Mouse (Mus musculus): ENCODE measurements around the gene Adamtsl4.

The Adamtsl4 gene

DNA sequence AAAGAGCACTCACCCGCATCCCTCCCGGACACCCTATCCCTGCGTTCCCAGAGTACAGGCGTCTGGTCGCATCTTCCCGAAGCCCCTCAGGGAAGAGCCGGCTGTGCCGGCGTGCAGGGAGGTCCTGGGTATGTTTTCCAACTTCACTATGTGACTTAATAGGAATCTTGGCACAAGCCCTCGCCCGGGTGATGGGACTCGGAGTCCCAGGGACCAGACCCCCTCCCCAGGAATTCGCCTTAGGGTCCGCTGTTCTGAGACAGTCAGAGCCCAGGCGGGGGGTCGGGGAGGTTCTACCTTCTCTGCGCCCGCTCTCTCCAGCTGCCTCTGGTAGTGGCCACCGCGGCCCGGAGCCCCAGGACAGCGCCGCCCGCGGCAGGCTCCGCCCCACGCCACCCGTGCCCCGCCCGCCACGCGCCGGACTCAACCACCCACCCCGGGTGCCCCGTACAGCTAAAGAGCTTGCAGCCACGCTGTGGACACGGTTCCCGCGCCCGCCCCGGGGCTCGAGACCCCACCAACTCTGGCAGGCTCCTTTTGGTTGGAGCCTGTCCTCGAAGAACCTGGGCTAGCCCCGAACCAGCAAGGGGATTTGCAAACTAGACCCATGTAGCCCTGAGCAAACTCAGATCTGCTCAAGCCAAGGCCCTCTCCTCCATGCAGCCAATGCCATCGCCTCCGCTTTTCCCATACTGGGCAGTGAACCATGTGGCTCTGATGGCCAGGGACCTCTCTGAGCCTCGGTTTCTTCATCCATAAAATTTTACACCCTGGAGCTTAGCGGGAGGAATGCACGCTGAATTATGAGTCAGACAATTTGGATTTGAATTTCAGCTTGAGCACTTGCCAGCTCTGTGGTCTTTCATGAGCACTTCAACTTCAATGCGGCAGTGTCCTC is at the start of gene Adamtsl4:
Gene Adamtsl4, minus strand, starts transcription at position 394 of the 898 bp plus-strand sequence.
- ATAC-seq (ENCODE audit: low TSS enrichment): peak; percentile 77

DNA sequence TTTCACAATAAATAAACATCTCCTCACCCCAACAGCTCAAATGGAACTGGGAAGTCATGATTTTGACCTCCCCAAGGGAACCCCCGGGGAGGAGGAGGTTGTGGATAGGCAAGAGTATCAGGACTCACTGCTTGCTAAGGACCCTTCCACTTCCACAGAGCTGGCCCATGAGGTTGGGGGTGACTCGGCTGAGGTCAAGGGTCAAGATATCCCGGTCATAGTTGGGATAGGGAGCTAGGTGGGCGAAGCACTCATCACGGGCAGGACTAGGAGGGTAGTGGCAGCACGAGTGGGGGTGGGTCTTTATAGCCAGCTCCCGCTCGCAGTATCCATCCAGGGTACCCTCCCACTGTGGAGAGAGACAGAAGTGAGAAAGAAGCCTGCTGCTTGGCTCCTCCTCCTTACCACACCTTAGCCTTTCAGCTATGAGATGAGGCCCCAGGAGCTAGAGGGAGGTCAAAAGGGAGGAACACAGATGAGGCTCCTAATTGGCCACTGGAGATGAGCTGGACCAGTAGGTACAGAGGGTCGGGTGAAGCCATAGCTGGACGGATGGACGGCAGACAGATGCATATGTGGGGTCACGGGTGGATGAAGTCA is 47.5 kb upstream of the Adamtsl4 start:
- ATAC-seq (ENCODE audit: low TSS enrichment): no peak

DNA sequence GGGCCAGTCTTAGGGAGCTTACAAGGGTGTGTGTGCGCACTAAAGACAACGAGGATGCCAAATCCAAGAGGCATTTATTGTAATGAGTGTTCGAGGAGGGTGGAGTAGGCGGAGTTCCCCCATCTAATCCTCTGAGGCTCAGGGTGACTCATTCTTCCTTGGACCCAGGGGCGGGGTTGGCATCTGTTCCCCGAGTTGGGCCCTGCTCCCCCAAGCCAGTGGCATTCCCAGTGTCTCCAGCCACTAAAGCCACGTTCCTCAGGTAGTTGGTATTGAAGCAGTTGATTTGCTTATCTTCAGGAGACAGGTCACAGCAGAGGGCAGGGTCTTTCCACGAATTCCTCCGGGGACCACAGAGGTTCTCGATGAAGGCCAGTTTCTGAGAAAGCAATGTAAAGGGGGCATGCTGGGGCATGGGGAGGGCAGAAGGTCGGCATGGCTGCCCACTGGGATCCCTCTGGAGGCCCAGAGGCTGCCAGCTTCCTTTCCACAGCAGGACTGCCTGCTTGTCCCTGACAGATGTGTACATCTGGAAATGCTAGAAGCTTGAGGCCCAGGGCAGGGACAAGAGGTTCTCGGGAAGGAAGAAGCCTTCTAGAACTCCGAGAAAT is 46.5 kb upstream of the Adamtsl4 start:
- ATAC-seq (ENCODE audit: low TSS enrichment): no peak

DNA sequence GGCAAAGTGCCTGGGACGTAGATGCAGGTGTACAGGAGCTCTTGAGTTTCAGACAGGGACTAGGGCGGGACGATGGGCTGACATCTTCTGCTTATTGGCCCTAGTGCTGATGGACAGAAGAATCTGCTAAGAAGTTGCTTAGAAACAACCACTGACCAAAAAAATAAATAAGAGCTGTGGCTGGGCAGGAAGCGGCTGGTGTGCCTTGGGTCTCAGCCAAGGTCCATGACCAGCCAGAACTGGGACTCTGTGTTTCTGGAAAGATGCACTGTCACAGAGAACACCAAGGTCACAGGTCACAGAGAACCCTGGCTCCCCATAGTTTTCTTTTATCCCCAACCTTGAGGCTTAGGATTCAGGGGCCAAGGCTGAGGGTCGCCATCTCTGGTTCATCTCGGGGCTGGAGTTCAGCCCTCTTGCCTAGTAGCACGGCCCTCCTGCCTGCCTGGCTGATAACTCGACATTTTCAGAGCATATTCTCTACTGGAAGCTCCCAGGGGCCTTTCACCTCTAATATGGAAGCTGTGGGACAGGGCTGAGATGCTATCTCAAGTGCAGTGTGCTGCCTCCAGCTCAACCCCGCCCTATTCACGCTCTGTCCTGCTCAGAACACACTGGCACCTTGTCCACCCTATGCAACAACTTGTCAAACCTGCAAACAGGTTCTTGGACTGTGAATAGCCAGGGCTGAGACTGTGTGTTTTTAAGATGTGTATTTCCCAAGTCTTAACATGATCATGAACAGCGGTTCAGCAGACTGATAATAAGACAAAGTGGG is 45.2 kb upstream of the Adamtsl4 start:
- ATAC-seq (ENCODE audit: low TSS enrichment): no peak

DNA sequence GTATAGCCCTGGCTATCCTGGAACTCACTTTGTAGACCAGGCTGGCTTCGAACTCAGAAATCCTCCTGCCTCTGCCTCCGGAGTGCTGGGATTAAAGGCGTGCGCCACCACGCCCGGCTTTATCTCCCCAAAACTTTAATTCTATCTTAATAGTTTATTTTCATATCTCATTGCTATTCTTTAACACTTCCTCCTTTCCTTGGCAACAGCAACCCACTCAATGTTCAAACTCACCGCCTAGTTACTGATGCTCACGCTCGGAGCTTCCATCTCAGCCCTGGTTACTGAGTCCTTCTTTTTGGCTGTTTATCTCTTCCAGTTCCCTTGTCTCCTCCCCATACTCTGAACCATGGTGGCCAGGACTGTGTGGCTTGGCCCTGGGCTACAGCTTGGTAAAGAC is 44.6 kb upstream of the Adamtsl4 start:
- ATAC-seq (ENCODE audit: low TSS enrichment): peak; percentile 75

DNA sequence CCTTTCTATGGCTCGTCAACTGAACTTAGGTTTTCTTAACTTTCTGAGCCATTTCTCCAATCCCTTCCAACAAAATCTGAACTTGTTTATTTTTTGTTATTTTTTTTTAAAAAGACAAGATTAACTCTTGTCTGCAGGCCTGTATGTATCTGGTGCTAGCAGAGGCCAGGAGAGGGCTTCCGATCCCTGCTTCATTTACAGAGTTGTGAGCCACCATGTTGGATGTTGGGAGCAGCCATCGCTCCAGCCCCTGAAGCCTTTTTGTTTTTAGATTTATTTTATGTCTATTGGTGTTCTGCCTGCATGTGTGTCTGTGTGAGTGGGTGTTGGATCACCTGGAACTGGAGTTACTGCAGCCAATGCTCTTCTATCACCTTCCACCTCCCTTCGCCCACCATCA is 44.1 kb upstream of the Adamtsl4 start:
- no peak for ATAC-seq (ENCODE audit: low TSS enrichment)

DNA sequence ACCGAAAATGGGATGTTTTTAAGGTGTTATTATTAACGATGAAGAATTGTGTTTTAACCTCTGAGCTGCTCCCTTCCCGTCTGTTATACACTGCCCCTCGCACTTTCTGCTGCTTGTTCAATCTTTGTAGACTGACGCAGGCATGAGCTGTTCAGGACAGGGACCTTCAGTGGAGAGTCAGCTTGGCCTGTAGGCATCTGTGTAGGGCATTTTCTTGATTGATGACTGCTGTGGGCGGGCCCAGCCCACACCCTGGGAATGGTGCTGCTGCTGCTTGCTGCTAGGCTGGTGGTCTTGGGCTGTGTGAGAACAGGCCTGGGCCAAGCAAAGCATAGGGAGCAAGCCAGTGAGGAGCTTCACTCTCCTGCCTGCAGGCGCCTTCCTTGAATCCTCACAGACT is 42.7 kb upstream of the Adamtsl4 start:
- no peak for ATAC-seq (ENCODE audit: low TSS enrichment)

DNA sequence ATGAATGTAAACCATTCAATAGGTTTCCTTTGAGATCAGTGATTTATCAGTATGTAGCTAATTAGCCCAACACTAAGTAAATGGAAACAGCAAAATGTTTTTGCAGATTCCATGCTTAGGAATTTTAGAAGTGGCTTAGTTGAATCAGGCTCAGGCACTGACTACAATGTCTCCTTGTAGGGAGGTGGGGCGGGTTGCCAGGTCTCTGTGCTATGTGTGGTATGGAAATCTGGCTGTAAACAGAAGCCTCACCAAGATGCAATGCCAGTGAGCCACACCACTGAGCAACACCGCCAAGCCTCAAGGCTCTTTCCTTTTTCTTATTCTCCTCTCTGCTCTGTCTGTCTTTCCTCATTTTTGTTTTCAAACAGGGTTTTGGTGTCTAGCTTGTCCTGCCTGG is 41.2 kb upstream of the Adamtsl4 start:
- ATAC-seq (ENCODE audit: low TSS enrichment): no peak

DNA sequence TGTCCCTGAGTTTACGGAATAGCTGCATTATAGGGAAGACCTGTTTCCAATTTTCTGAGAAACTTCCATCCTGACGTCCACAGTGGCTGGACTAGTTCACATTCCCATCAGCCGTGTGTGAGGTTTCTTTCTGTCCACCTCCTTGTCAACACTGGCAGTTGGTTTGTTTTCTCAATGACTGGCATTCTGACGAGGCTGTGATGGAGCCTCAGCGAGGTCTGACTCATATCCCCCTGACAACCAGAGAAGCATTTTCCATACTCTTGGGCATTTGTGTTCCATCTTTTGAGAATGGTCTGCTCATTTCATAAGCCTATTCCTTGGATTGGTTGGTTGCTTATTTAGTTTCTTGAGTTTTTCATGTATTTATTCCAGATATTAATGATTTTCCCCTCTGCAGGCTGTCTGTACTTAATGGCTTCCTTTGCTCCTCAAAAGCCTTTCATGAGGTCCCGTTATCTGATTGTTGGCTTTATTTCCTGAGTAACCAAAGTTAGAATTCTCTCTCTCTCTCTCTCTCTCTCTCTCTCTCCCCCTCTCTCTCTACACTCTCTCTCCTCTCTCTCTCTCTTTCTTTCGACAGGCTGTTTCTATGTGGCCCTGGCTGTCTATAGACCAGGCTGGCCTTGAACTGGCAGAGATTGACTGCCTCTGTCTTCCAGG is 39.1 kb upstream of the Adamtsl4 start:
- ATAC-seq (ENCODE audit: low TSS enrichment): no peak

DNA sequence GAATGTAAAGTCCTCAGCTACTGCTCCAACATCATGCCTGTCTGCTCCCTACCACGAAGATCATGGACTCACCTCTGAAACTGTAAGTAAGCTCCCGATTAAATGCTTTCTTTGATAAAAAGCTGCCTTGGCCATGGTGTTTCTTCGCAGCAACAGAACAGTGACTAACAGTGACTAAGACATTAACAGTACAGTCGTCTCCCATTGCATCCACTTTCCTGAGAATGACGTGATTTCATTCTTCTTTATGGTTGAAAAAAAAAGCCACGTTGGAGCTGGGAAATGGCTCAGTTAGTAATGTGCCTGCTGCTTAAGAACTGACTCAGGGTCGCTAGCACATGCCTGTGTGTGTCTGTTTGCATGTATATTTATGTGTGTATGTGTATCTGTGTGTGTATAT is 38.1 kb upstream of the Adamtsl4 start:
- ATAC-seq (ENCODE audit: low TSS enrichment): no peak

DNA sequence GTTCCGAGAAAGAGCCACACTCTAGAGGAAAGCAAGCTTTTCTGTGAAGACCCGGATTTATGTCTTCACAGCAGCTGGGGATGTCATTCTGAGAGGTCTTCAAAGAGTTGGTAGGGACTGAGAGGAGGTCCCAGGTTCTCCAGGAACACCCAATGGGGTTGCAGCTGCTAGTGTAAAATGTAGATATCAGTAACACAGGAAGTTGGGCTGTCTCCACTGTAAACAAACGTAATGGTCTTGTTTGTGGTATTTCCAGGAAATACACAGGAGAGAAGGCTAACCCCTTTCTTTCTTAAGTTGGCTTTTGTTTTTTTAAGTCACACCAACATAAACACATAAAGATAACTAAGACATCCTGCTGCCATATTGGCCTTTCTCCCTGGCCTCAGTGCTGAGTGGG is 34.7 kb upstream of the Adamtsl4 start:
- no peak for ATAC-seq (ENCODE audit: low TSS enrichment)

DNA sequence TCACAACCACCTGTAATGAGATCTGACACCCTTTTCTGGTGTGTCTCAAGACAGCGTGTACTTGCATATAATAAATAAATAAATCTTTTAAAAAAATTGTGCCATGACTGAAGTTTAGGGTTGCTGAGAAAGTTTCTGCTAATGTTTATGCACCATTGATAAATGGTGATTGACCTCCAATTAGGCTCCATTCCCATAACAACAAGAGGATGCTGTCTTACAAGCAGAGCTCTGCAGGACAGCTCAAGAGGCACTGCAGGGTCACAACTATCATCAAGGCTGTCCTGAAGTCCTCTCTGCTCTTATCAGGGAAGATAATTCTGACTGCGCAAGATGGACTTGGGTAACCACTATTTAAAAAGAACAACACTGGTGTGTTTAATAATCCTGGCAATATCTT is 30.4 kb upstream of the Adamtsl4 start:
- no peak for ATAC-seq (ENCODE audit: low TSS enrichment)

DNA sequence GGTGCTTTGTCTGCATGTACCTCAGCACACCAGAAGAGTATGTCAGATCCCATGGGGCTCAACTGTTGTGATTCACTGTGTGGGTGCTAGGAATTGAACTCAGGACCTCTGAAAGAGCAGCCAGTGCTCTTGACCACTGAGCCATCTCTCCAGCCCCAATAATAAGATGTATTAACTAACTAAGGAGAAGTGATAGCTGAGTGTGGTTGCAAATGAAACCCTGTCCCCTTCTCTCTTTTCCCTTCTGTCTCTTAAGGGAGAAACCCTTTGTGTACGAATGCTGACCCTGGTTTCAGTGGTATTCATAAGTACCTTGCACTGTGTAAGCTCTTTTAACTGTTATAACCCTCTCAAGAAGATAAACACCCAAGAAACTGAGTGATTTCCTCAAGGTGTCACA is 28.4 kb upstream of the Adamtsl4 start:
- ATAC-seq (ENCODE audit: low TSS enrichment): no peak

DNA sequence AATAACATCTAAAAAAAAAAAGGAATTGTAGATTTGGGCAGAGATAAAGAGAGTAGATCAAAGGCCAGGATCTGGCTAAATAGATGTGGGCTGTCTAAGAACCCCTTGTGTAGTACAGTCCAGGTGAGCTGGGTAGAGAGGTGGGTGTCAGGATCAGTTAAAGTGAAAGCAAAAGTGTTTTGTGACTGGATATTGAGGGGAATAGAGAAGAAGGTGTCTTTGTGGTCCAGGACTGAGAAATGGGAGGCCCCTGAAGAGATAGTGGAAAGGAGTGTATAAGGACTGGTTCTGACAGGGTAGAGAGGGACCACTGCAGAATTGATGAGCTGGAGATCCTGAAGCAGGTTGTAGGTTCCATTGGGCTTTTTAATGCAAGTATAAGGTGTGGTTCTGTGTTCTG is 22.2 kb upstream of the Adamtsl4 start:
- no peak for ATAC-seq (ENCODE audit: low TSS enrichment)

DNA sequence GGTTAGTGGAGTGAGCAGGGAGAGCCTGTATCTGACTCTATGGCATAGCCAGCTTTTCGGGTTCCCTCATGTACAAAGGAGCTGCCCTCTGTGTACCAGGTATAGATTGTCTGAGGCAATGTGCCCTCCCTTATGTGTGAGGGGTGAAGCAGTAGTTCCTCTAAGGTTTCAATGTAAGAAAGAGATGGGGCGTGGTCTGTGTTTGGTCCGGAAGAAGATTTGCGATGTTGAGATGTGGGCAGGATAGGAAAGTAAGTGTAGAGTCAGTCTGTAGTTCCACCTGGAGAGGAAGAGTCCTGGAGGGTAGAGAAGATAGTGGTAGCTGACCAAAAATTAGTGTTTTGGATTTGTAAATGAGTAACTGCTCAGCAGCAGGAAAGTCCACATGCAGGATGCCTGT is 21.3 kb upstream of the Adamtsl4 start:
- no peak for ATAC-seq (ENCODE audit: low TSS enrichment)

DNA sequence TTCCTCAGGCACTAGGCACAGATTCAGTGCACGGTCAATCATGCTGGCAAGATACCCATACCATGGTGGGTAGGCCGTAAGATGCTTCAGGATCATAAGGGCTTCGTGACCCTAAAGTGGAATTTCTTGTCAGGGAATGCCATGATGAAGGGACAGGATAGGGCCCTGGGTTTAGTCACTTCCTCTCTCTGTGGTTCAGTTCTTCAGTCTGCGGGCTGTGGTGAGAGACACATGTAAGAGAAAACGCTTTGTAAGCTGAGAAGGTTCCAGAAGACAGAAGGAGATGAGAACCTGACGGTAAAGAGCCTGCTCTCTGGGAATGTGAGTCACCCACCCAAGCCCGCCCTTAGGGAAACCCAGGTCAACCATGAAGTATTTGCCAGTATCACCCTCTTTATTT is 19.8 kb upstream of the Adamtsl4 start:
- no peak for ATAC-seq (ENCODE audit: low TSS enrichment)

DNA sequence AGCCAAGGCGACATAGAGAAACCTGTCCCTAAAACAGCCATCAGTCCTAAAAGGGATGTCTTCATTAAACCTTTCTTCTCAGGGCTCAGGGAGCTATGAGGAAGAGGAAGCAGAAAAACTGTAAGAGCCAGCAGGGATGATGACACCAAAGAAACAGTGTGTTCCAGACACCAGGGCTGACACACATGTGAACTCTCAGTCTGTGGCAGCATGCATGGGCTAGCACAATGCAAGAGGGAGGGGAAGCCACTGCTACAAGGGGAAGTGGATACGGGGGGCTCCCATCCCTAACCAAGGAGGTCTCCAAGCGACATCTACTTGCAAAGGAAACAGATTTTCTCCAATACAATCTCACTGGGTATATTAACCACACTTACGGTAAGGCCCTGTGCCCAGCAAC is 18.6 kb upstream of the Adamtsl4 start:
- no peak for ATAC-seq (ENCODE audit: low TSS enrichment)

DNA sequence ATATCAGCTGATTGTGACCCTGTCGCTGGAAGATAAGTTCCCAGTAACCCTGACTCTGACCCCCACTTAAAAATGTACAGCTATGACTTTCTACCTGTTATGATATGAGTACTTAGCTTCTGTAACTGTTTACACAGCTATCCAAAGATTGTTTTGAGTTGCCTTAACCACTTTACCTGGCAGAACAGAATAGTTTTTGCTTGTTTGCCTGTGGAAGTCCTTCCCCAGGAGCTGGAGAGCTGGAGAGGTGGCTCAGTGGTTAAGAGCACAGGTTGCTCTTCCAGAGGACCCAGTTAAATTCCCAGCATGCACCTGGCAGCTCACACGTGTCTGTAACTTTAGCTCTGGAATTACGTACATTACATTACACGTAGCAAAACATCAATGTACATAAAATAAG is 16.9 kb upstream of the Adamtsl4 start:
- ATAC-seq (ENCODE audit: low TSS enrichment): no peak

DNA sequence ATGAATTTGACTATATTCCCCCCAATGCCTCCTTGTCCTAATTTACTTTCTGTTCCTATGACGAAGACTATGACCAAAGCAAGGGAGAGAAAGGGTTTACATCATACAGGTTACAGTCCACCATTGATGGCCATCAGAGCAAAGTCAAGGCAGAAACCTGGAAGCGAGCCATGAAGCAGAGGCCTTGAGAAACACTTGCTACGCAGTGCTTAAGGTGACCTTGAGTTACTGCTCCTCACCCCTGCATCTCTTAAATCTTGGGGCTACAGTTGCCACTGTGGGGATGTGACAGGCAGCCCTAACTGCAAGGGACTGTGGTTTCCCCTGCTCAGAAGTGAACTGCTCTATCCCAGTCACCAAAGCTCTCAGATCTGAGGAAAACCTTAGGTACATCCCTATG is 15.6 kb upstream of the Adamtsl4 start:
- ATAC-seq (ENCODE audit: low TSS enrichment): no peak

DNA sequence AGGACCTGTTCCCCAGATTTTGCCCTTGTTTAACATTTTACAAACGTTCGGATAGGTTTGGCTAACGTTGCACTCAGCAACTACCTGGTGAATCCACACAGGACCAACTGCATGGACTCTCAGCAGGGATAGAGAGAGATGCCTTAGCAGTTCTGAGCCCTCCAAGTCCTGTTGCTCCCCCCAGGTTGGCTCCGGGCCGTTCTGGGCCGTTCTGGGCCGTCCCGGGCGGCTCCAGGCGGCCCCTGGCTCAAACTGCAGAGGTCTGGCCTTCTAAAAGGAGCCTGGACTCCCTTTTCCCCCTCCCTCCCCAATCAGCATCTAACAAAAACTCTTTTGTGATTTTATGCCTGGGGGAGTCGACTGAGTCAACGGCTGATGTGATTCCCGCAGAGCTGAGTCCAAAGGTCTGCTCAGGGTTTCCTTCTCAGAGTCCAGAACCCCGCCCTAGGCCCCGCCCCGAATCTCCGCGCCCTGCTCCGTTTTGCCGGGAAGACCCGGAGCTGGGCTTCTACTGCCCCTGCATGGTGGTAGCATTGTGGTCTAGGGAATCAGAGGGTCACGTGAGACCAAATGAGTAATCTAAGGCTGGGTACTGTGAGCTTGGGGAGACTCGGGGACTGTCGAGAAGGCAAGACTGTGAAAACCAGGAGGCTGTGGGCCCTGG is 14.3 kb upstream of the Adamtsl4 start:
- peak; percentile 79 for ATAC-seq (ENCODE audit: low TSS enrichment)

DNA sequence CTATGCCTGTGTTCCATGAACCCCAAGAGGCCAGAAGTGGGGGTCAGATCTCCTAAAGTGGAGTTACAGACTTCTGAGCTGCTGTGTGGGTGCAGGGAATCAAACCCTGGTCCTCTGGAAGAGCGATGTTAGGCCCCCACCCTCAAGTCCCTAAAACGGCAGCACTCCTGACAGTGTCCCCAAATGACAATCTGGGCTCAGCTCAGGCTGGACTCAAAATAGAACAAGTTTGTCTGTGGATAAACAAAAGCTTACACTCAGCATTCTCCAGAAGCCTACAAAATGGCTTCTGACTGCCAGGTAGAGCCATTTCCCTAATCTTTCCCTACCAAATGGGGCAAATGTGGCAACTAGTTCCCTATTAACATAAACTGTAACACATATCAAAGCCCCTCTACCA is 13.4 kb upstream of the Adamtsl4 start:
- no peak for ATAC-seq (ENCODE audit: low TSS enrichment)

All from frontal cortex, adult (tissue).